Mouse (Mus musculus) large intestine, adult 2 months (tissue): ENCODE data around the gene Helq. TPM values are rescaled to one million over a fixed set of nuclear protein-coding genes. Genes with fewer than 3 reads are reported as not detected.

Experiments used
- DNase-seq: peaks from one replicate; pipeline ENCODE4 v3.0.0-alpha.2; 2012; ENCODE audit warnings: low read depth, low spot score
- WGBS: fragments of 180-500 bp; shearing (Covaris S2); methylation state at CpG from one replicate; pipeline ENCODE4 v1.1.7; 2018; 5-methylcytosine and 5-hydroxymethylcytosine counted together
- polyA plus RNA-seq: library from polyadenylated mRNA; depleted of rRNA; stranded (reverse); fragments of >200 nt; gene quantifications from 2 replicates; pipeline ENCODE4 v1.2.3, GENCODE M21; 2012

Helq gene
- polyA plus RNA-seq, 1 experiment = 5.5 TPM

DNA sequence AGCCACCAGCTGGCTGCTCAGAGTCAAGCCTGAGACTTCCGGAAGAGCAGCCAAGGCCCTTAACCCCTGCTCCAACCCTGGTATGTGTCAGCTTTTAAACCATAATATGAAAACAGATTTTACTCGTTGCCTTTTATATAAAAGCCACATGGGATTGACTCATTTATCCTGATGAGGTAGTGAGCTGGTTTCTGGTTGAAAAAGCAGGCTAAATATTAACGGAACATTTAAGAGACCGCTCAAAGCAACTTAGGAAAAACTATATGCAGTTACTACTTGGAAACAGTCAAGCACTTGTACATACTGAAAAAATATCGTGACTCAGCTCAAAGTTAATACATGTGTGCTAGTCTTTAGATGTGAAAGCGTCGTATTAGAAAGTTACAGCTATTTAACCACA lies 6.1 kb downstream of the Helq start:
- no peak for DNase-seq
- 78% methylated on average over 7 of the region's 7 CpGs for WGBS

DNA sequence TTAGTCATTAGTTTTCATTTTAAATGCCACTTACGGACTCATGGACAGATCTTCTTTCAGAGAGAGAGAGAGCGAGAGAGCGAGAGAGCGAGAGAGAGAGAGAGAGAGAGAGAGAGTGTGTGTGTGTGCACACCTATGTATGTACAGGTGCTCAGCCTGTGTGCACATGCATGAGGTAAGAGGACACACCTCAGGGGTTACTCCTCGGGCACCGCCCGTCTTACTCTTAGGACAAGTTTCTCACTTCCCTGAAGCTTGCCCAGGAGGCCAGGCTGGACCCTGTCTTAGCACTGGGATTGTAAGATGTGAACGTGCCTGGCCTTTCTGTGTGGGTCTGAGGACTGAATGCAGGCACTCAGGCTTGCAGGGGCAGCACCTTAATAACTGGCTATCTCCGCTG lies 10.9 kb downstream of the Helq start:
- DNase-seq = no peak
- WGBS = 84% methylated on average over 9 of the region's 9 CpGs

DNA sequence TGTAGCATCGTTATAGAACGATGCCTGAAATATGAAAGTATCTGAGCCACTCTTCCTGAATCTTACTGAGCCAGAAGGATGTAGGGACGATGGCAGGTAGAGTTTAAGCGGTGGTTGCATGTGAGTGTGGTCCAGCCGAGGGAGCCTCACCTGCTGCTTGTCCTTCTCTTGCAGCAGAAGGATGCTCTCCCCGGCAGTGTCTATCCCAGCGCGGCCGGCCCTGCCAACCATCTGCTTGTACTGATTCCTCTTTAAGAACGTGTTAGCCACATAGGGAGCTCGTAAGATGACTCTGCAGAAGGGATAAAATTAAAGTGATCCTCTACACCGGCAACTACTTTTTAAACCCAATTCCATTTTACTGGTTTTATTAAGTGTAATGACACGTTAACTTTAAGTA lies 19.4 kb downstream of the Helq start:
- no peak for DNase-seq

DNA sequence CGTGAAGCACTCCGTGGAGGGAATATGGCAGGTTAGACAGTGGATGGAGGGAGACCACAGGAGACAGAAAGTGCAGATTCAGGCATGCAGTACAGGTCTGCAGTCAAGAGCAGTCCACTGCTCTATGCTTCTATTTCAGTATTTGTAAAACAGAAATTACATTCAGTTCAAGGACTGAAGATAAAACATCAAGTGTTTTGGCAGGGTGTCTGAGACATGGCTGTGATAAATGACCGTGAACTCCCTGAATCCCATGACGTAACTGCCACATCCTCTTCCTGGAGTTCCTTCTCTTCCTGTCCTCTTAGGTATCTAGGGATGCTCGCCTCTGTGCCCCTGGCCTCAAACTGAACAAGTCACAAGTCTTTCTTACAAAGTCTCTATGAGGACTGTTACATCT lies 21.5 kb downstream of the Helq start:
- WGBS = 92% methylated on average over 5 of the region's 5 CpGs
- no peak for DNase-seq

More for the DNA sequence above, 19.4 kb downstream of the Helq start:
- WGBS = 96% methylated on average over 13 of the region's 13 CpGs

DNA sequence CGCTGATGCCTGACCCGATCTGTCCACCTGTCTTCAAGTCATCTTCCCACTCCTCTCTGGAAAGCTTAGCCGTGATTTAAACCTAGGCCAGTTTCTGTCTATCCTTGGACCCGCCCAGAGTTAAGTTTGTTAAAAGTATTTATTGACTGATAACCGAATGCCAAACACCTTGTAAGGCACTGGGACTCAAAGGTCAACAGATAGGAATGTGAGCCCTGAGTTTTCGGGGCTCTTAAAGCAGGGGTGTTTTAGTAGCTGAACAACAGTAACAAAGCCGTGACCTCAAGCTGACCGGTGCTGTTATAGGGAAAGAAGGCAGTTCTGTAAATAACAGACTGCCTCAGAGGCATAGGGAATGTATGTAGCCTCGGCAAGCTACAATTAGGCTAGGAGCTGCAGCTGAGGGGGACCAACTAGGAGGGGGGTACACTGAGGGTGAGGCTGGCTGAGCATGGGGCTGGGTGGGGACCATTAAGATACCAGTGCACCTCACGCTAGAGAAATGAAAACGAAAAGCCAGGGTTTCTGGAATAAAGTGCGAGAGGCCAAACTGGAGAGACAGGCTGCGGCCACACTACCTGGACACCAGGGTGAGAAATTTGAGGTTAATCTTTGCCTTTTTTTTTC lies 22.5 kb downstream of the Helq start:
- no peak for DNase-seq
- 52% methylated on average over 13 of the region's 13 CpGs for WGBS

DNA sequence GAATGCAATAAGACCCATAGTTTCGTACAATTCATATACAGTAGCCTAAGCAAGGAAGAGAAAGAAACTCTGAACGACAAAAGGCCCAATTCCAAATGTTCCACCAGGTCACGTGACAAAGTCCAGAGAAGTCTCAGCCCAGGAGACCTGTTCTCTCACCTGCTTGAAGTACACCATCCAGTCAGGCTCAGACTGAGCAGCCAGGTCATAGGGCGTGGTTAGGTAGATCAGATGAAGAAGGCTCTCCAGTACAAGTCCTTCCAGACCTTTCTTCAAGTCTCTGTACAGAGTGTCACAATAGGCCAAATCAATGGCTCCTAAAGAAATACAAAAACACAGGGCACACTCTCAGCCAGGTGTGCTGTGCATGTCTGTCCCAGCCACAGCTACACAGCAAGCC lies 26.8 kb downstream of the Helq start:
- 85% methylated on average over 4 of the region's 4 CpGs for WGBS
- no peak for DNase-seq

DNA sequence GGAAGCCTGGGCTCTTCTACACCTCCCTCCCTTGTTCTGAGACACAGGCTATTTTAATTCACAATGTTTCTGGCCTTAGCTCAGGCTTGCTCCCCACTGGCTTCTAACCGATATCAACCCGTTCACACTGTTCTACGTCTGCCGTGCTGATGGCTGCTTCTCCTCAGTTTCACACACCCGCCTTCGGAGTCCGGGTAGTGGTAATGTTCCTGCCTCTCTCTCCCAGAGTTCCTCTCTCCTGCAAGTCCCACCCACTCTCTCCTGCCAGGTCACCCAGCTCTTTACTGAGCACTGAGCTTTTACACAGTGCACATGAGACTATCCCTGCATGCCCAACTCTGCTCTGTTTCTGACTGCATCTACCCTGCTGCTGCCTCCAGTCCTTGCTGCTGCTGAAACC lies 32.4 kb downstream of the Helq start:
- DNase-seq = no peak
- WGBS = 94% methylated on average over 7 of the region's 7 CpGs

DNA sequence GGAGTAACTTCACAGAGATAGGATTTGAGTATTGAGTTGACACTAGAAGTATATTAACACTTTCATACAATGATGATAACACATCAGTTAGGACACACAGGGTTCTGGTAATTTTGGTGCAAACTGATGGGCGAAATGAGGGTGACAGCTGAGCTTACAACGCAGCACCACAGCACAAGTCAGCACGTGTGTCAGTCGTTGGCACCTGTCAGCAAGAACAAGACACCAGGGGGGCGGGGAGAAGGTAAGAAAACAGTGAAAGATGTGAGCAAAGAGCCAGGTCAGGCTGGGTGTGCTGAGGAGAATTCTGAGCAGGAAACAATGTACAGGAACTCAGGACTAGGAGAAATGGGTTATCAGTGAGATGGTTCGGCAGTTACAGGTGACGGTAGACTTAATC lies 36.7 kb downstream of the Helq start:
- 85% methylated on average over 7 of the region's 7 CpGs for WGBS
- no peak for DNase-seq

DNA sequence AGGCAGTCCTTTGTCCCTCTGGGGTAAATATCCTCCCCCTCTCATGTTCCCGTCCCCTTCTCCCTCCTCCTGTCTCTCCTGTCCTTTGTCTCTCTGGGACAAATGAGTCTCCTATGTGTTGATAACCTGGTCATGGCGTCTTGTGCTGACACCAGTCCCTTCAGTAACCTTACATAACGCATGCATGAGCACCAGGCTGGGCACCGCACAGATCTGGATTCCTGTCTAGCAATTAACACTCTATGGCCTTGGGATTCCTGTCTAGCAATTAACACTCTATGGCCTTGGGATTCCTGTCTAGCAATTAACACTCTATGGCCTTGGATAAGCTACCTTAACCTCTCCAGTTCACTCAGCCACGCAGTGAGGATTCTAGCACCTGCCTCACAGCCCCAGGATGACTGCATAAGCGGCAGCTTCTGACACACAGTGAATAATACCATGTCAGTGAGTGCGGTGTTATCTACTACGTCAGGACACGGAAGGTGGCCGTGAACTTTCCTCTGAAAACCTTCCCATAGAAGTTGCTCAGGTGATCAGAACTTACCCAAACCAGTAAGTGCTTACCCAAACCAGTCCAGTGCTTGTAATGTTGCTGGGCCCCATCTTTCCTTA lies 38.2 kb downstream of the Helq start:
- DNase-seq = no peak

DNA sequence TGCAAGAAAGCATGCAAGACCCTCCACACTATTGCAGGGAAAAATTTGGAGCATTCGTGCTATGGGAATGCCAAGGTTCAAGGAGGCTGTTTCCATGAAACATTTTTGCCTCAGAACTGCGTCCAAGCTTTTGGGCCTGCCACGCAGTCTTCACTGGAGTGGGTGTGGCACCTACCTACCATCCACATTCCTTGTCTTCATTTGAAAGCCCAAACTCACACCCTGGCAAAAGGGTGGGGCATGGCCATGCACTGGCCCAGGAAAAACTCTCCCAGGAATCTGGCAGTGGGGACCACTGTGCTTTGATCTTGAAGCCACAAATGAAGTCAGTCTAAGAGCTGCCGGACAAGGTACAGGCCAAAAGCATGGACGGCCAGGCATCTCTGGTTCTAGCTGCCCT lies 40.3 kb downstream of the Helq start:
- WGBS = 93% methylated on average over 5 of the region's 5 CpGs
- DNase-seq = no peak

More for the DNA sequence above, 38.2 kb downstream of the Helq start:
- 63% methylated on average over 10 of the region's 10 CpGs for WGBS

DNA sequence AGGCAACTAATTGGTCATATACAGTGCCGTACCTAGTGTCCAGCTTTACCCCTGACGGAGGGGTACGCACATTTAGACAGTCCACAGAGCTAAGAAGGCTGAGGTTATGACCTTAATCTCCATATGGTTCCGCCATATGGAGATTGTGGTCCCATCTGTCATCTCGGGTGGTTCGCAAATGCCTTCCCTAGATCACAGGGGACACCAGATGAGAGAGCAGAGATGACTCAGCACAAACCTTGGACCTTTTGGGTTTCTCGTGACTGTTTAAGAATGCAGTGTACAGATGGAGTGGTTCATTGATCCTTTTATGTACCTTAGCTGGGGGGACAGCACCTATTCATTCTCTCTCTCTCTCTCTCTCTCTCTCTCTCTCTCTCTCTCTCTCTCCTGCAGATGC lies 45.0 kb downstream of the Helq start:
- 71% methylated on average over 7 of the region's 7 CpGs for WGBS
- DNase-seq = no peak

DNA sequence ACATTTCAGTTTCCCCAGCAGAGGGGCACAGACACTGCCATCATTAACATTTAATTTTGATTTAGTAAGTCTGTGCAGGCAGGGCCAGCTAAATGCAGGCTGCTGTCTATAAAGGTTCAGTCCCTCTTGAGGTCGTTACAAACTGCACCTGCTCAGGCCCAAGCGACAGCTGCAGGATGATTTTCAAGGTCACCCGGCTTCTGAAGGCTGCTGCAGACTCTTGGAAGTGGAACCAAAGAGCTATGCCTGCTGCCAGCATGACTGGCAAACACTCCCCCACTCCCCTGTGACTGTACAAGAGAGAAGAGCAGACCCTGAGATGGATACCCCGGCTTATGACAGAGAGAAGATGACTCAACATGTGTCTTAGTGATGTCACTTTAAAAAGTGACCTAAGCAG lies 46.7 kb downstream of the Helq start:
- 34% methylated on average over 4 of the region's 4 CpGs for WGBS
- DNase-seq = no peak

DNA sequence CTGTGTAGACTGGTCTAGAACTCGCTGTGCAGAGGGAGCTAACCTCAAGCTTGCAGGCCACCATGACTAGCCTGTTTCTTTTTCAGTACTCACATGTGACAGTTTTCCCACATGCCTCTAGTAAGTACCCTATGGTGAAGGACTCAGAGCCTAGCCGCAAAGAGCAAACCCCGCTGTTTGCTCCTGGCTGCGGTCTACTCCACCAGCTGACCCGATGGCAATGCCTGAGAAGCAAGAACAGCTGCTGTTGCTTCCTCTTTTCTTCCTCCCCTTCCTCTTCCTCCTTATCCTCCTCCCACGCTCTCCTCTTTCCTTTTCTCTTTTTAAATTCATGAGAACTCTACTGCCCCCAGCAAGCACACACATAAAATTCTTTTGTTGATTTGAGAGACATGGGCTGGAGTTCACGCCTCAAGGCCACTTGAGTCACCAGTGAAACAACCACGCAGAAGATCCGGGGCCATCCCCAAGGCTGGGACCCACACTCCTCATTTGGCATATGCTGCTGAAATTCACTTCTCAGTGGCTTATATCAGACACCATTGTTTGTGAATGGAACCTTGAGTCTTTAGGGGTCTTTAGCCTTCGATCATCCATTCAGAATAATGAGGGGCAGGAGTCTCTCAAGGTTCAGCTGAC lies 47.7 kb downstream of the Helq start:
- no peak for DNase-seq
- WGBS = 75% methylated on average over 10 of the region's 10 CpGs

DNA sequence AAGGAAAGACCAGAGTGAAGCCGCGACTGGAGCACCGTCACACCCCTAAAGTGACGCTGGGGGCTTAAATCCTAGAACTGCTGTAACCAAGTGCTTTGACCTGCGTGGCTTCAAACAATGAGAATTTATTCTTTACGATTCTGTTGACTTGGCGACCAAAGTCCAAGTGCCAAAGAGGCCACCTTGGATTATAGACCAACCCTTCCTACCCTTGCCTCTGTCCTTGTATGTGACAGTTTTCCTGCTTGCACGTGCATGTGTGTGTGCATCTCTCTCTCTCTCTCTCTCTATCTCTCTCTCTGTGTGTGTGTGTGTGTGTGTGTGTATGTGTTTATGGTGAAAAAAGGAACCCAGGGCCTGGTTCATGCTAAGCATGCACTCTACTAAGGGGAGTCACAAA lies 59.6 kb downstream of the Helq start:
- no peak for DNase-seq
- WGBS = 55% methylated on average over 8 of the region's 8 CpGs

DNA sequence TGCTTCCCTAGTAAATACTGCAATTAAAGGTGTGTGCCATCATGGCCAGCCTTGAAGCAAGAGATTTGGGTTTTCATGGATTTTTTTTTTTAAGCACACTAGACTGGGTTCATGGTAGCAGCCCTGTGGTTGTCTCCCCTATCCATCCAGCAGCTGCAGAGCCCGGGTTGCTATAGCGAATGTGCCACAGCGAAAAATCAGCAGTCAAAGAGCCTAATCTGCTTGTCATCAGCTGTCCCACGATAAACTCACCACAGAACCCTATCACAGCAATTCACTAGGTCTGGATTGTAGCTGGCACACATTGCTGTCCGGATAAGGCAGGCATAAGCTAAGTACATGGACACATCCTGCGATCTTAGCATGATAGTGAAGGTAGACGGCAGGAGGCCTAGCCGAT lies 61.5 kb downstream of the Helq start:
- no peak for DNase-seq
- WGBS = 89% methylated on average over 8 of the region's 8 CpGs

DNA sequence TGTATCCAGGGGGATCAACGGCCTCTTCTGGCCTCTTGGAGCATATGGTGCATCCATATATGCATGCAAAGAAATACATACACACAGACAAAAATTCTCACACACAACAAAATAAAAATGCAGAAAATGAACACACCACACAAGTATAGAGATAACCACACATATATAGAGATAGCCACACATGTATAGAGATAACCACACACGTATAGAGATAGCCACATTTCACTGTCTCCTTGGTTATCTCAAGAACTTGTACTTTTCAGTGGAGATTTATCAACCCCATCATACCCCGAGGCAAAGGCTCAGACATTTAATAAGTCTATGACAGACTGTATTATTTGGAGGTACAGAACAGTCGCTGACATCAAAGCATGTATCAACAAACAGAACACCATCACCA lies 63.9 kb downstream of the Helq start:
- no peak for DNase-seq
- 85% methylated on average over 4 of the region's 4 CpGs for WGBS

DNA sequence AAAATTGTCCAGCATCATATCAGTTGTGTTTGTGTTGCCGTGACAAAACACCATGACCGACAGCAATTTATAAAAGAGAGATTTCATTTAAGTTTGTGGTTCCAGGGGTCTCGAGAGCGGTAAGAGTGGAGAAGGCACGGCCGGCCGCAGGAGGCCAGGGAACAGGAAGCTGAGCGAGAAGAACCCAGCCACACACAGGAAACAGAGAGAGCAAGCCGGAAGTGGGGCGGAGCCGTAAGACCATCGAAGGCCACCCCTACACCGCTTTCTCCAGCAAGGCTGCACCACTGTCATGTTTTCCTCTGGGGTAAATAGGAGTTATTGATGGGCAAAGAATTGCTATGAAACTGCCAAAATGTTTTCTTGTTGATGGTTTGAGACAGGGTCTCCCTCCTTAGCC lies 69.6 kb downstream of the Helq start:
- no peak for DNase-seq
- 78% methylated on average over 13 of the region's 13 CpGs for WGBS

DNA sequence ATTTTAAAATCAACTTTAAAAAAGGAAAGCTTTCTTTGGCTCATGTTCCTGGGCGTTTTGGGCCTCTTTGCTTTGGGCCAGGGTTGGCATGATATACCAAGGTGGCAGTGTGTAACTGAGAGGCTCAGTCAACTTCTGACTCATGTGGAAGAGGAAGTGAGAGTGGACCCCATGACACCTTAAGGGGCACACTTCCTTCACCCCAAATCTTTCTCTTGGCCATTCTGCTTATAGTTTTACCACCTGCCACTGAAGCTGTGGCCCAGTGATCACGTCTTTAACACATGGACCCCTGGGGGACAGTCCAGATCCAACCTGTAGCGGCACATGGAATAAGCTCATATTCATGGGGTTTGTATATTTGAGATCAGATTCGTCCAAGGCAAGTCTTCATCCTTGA lies 72.4 kb downstream of the Helq start:
- 75% methylated on average over 4 of the region's 4 CpGs for WGBS
- no peak for DNase-seq

DNA sequence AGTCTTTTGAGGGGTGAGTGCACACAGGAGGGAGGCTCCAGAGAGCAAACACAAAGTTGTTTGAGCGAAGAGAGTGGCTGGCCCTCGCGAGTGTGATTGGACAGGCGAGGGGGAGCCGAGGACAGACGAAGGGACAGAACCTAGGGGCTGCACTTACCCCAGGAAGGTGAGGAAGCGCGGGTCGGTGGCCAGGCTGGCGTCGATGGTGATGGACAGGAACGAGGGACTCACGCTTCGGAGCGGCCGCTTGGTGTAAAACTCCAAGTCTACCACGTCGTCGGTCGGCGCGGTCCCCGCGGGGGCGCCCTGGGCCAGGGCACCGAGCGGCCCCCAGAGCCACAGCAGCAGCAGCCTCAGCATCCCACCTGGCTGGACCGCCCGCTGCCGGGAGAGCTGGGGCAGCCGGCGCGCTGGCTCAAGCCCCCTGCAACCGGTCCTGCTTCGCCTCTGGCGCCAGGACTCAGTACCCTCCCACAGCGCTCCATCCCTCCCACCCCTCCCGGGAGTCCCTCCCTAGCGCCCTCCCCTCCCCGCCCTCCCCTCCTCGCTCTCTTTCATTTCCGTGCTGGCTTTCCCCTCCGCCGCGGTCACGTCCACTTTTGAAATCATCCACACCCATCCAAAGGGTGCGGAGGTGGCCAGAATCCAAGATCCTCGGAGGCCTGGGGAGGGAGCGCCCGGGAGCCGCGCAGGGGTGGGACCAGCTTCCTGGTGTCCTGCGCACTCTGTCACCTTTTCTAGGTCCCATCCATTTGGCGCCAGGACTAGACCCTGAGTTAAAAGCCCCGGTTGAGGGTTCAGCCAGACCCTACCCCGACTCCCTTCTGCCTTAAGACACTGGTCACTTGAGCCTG lies 78.9 kb downstream of the Helq start, which contains the start of gene Hpse:
Gene Hpse (minus strand): TSS at position 482 of the 854 bp plus-strand sequence.
- under 1% methylated on average over 55 of the region's 56 CpGs for WGBS
- DNase-seq = peak; percentile 88

DNA sequence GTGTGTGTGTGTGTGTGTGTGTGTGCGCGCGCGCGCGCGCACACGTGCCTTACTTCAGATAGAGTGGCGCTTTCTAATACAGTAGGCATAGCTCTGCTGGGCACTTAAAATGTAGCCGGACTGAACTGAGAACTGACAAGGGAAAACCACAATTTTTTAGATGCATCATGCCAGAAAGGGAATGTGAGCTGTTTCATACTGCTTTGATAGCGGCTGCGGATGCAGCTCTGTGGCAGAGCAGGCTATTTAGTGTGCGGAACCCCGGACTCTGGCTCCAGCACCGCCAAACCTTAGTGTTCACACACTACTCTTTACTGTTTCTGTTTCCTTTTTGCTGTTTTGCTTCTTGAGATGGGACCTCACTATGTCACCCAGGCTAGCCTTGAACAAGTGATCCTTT lies 81.6 kb downstream of the Helq start:
- no peak for DNase-seq
- WGBS = 92% methylated on average over 15 of the region's 15 CpGs
